Mouse (Mus musculus): ENCODE results near the gene Gpr63. TPM values are rescaled to one million over a fixed set of nuclear protein-coding genes. Genes with fewer than 3 reads are reported as not detected.

Gpr63 gene
- 5.6 and 8.9 TPM in 2 replicates for polyA plus RNA-seq (2012; rRNA removed)

- Histone ChIP-seq H3K4me1 (ENCODE audit: control insufficient read depth, insufficient read depth, low read length) (peaks cover 6% of the 10 kb centered on the region; the same call in 1 of the 2 replicates), H3K4me3 (ENCODE audit: insufficient read depth, low read length) (peak within 1 kb of the TSS; percentile 86), H3K27ac (ENCODE audit: insufficient read depth, low read length) (peak within 1 kb of the TSS; percentile 61)
- no peak for TF ChIP-seq CTCF (IDR thresholded peaks at IDR 0.05; ENCODE audit: extremely low read depth, insufficient read depth, low read length)
- TF ChIP-seq POLR2A (IDR thresholded peaks at IDR 0.05; ENCODE audit: extremely low read depth, insufficient read depth, low read length): peak; percentile 36; the same call in 1 of the 2 replicates
These were observed at the start of gene Gpr63 for GRCm38 (mm10) chr4:24966299-24966991. TSS of gene Gpr63 (plus strand) at chr4:24966407.

- TF ChIP-seq POLR2A (IDR thresholded peaks at IDR 0.05; ENCODE audit: extremely low read depth, insufficient read depth, low read length) (no peak), CTCF (IDR thresholded peaks at IDR 0.05; ENCODE audit: extremely low read depth, insufficient read depth, low read length) (no peak)
These were observed 46.1 kb upstream of the Gpr63 start for GRCm38 (mm10) chr4:24920006-24920577.

GRCm38 (mm10) chr4:24924726-24925125 is 41.5 kb upstream of the Gpr63 start:
- H3K4me1 ChIP-seq (ENCODE audit: control insufficient read depth, insufficient read depth, low read length): no peaks in the 10 kb centered on the region; the same call in 1 of the 2 replicates
- H3K27ac ChIP-seq (ENCODE audit: insufficient read depth, low read length): no peak overlapping the region
- TF ChIP-seq CTCF (IDR thresholded peaks at IDR 0.05; ENCODE audit: extremely low read depth, insufficient read depth, low read length) (no peak), POLR2A (IDR thresholded peaks at IDR 0.05; ENCODE audit: extremely low read depth, insufficient read depth, low read length) (no peak)
- no peak overlapping the region for H3K4me3 ChIP-seq (ENCODE audit: insufficient read depth, low read length)

More at GRCm38 (mm10) chr4:24920006-24920577, 46.1 kb upstream of the Gpr63 start:
- H3K27ac ChIP-seq (ENCODE audit: insufficient read depth, low read length): no peak overlapping the region
- no peaks in the 10 kb centered on the region; the same call in 1 of the 2 replicates for H3K4me1 ChIP-seq (ENCODE audit: control insufficient read depth, insufficient read depth, low read length)
- no peak overlapping the region for H3K4me3 ChIP-seq (ENCODE audit: insufficient read depth, low read length)

GRCm38 (mm10) chr4:24928260-24928780 is 37.9 kb upstream of the Gpr63 start:
- Histone ChIP-seq H3K27ac (ENCODE audit: insufficient read depth, low read length) (no peak overlapping the region), H3K4me1 (ENCODE audit: control insufficient read depth, insufficient read depth, low read length) (no peaks in the 10 kb centered on the region; the same call in 1 of the 2 replicates), H3K4me3 (ENCODE audit: insufficient read depth, low read length) (no peak overlapping the region)
- TF ChIP-seq POLR2A (IDR thresholded peaks at IDR 0.05; ENCODE audit: extremely low read depth, insufficient read depth, low read length) (no peak), CTCF (IDR thresholded peaks at IDR 0.05; ENCODE audit: extremely low read depth, insufficient read depth, low read length) (no peak)

GRCm38 (mm10) chr4:24928926-24929325 is 37.3 kb upstream of the Gpr63 start:
- TF ChIP-seq POLR2A (IDR thresholded peaks at IDR 0.05; ENCODE audit: extremely low read depth, insufficient read depth, low read length) (no peak), CTCF (IDR thresholded peaks at IDR 0.05; ENCODE audit: extremely low read depth, insufficient read depth, low read length) (no peak)
- H3K4me1 ChIP-seq (ENCODE audit: control insufficient read depth, insufficient read depth, low read length): no peaks in the 10 kb centered on the region; the same call in 1 of the 2 replicates
- H3K4me3 ChIP-seq (ENCODE audit: insufficient read depth, low read length): no peak overlapping the region
- H3K27ac ChIP-seq (ENCODE audit: insufficient read depth, low read length): no peak overlapping the region

- Histone ChIP-seq H3K4me1 (ENCODE audit: control insufficient read depth, insufficient read depth, low read length) (peaks cover 6% of the 10 kb centered on the region; the same call in 1 of the 2 replicates), H3K4me3 (ENCODE audit: insufficient read depth, low read length) (no peak overlapping the region), H3K27ac (ENCODE audit: insufficient read depth, low read length) (no peak overlapping the region)
- TF ChIP-seq POLR2A (IDR thresholded peaks at IDR 0.05; ENCODE audit: extremely low read depth, insufficient read depth, low read length) (no peak), CTCF (IDR thresholded peaks at IDR 0.05; ENCODE audit: extremely low read depth, insufficient read depth, low read length) (no peak)
These were observed 23.3 kb upstream of the Gpr63 start for GRCm38 (mm10) chr4:24942728-24943424.

- TF ChIP-seq POLR2A (IDR thresholded peaks at IDR 0.05; ENCODE audit: extremely low read depth, insufficient read depth, low read length) (no peak), CTCF (IDR thresholded peaks at IDR 0.05; ENCODE audit: extremely low read depth, insufficient read depth, low read length) (no peak)
- Histone ChIP-seq H3K4me3 (ENCODE audit: insufficient read depth, low read length) (peak overlapping the region; percentile 86), H3K27ac (ENCODE audit: insufficient read depth, low read length) (0 out of 2 replicates have a peak overlapping the region, but pooled peaks have one; percentile 41), H3K4me1 (ENCODE audit: control insufficient read depth, insufficient read depth, low read length) (peaks cover 6% of the 10 kb centered on the region; the same call in 1 of the 2 replicates)
These were observed 299 bp upstream of the Gpr63 start for GRCm38 (mm10) chr4:24965918-24966298.

GRCm38 (mm10) chr4:24967251-24967650 is 1.0 kb downstream of the Gpr63 start:
- TF ChIP-seq CTCF (IDR thresholded peaks at IDR 0.05; ENCODE audit: extremely low read depth, insufficient read depth, low read length) (no peak), POLR2A (IDR thresholded peaks at IDR 0.05; ENCODE audit: extremely low read depth, insufficient read depth, low read length) (no peak)
- peak overlapping the region; percentile 86 for H3K4me3 ChIP-seq (ENCODE audit: insufficient read depth, low read length)
- no peak overlapping the region for H3K27ac ChIP-seq (ENCODE audit: insufficient read depth, low read length)
- peaks cover 6% of the 10 kb centered on the region; the same call in 1 of the 2 replicates for H3K4me1 ChIP-seq (ENCODE audit: control insufficient read depth, insufficient read depth, low read length)

- TF ChIP-seq POLR2A (IDR thresholded peaks at IDR 0.05; ENCODE audit: extremely low read depth, insufficient read depth, low read length) (no peak), CTCF (IDR thresholded peaks at IDR 0.05; ENCODE audit: extremely low read depth, insufficient read depth, low read length) (no peak)
- no peaks in the 10 kb centered on the region for H3K4me1 ChIP-seq (ENCODE audit: control insufficient read depth, insufficient read depth, low read length)
- H3K4me3 ChIP-seq (ENCODE audit: insufficient read depth, low read length): no peak overlapping the region
- H3K27ac ChIP-seq (ENCODE audit: insufficient read depth, low read length): no peak overlapping the region
These were observed 12.4 kb downstream of the Gpr63 start for GRCm38 (mm10) chr4:24978589-24978988.
